Mouse (Mus musculus): ENCODE data around the gene Cc2d2a.

Gene Cc2d2a

DNA sequence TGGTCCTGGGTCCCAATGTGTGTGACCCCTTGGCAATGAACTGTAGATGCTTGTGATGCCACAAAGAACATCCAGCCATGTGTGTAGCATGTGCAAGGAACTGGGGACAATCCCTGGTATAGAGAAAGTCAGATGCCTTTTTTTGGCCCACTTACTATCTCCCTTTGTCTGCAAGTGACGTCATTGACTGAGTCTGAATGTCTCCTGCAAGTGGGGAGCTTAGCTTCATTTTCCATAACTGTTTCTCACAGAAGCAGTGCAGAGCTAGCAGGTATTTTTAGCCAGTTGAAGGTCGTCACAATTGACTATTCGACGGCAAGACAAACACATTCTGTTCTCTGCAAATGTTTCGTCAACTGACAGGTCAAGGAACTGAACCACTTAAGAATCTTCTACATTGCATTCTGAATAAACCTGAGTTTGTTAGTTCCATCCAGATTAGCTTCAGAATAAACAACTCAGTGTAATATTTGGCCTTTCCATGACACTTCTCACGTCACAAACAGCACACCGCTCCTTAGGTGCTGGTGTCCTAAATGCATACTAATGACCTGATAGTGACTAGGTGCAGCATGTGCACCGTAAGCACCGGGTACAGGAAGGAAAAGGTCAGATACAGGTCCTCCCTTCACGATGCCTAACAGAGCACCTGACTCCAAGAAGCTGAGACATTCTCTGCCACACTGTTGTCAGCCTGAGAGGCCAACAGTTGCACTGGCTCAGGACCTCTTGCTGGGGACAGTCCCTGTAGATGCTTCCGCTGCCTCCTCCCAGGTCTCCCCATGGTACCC, 66.4 kb downstream of the Cc2d2a start:
- DNase-seq (ENCODE audit: low spot score), result no peak

DNA sequence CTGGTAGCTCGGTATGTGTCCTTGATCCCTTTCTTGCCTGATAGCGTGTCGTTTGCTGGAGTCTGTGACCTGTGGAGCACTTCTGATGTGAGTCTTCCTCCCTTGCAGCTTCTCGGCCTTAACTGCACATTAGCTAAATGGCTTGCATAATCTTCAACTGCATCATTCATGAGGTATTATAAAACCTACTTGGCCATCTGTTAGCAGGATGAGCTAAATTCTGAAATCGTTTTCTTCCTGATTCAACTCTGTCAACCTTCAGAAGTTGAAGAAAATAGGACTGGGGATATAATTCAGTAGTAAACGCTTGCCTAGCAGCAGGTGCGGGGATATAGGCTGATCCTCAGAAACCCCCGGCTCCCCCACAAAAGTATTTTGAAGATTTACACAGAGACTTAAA, 70.2 kb downstream of the Cc2d2a start:
- no peak for DNase-seq (ENCODE audit: low spot score)

DNA sequence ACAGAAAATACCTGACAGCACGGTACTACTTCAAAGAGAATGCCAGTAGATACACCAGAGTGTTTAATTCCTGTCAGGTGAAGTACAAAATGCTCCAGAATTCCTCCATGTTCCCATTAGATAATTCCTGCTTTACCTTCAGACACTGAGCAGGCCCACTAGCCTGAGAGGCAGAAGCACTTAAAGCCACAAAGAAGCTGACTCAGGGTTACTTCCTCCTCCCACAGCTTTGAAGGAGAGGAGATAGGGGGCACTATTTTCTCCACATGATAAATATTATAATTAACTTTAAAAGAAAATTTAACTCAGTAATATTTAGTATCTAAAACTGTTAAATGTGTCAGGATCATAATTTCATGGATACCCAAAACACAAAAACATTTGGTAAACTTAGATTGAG, 82.0 kb downstream of the Cc2d2a start:
- no peak for DNase-seq (ENCODE audit: low spot score)

DNA sequence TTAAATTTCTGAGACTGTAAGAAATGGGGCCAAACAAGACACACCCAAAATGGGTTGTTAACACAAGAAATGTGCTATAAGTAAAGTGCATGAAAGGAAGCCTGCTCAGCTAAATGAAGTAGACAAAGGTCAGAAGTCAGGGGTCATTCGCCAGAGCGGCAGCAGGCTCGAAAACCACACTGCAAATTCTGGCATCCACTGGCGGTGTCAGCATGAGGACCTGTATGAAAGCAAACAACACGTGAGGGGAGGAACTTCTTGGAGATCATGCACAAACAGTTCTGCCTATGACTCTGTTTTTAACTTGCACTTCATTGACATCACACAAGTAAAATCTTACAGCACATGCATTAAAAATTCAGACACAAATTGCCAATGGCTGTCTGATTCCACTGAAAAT, 83.0 kb downstream of the Cc2d2a start:
- no peak for DNase-seq (ENCODE audit: low spot score)

GRCm38 (mm10) chr5:43748039-43748438, 85.9 kb downstream of the Cc2d2a start:
- no peak for DNase-seq (ENCODE audit: low spot score)

DNA sequence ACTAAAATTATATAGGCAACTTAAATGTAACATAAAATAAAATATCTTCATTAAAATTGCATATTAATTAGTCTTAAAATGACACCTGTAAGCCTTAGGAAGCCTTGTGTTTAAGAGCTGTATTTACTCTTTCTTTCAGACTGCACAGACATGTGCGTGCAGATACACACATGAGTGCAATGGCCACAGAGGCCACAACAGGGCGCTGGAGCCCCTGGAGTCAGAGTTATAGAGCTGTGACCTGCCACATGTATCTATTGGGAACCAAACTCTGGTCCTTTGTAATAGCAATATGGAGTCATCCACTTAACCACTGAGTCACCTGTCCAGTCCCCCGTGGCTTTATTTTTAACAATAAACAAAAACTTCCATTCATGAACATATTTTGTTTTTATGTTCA, 86.9 kb downstream of the Cc2d2a start:
- DNase-seq (ENCODE audit: low spot score), result no peak

- DNase-seq (ENCODE audit: low spot score), result no peak
These were observed 108.6 kb downstream of the Cc2d2a start for GRCm38 (mm10) chr5:43770618-43771354.

- no peak for DNase-seq (ENCODE audit: low spot score)
These were observed 109.4 kb downstream of the Cc2d2a start for GRCm38 (mm10) chr5:43771555-43771954.

DNA sequence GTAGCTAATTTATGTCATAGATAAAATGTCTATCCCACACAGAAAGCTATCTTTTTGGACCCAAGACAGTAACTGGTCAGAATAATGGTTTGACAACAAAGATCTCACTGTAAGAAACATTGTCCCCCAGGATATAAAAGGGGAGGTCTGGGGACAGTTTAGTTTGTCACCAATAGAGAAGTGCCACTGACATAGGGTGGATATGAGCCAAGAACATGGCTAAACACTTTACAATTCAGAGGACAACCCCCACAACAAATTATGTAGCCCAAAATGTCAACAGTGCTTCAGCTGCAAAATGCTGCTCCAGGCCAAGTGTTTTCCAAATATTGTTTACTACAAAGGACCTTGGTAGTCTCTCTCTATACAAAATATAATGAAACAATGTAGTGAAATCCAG, 114.3 kb downstream of the Cc2d2a start:
- no peak for DNase-seq (ENCODE audit: low spot score)

- DNase-seq (ENCODE audit: low spot score), result no peak
These were observed 114.8 kb downstream of the Cc2d2a start for GRCm38 (mm10) chr5:43776993-43777392.

DNA sequence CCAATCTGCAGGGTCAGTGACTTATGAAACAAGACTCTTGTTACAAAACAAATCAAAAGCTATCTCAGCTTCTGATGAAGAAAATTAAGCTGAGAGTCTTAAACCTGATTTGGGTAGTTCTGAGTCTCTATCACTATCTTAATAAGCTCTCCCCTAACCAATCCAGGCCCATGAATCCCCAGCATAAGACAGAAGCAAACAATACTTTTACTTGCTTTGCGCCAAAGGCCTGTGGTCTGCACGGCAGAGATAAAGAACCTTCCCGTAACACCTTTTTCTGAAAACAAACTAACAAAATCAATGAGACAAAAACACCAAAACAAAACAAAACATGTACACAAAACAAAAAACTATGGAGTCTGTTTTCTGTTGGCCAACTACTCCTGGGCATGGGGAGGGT, 116.4 kb downstream of the Cc2d2a start:
- no peak for DNase-seq (ENCODE audit: low spot score)

DNA sequence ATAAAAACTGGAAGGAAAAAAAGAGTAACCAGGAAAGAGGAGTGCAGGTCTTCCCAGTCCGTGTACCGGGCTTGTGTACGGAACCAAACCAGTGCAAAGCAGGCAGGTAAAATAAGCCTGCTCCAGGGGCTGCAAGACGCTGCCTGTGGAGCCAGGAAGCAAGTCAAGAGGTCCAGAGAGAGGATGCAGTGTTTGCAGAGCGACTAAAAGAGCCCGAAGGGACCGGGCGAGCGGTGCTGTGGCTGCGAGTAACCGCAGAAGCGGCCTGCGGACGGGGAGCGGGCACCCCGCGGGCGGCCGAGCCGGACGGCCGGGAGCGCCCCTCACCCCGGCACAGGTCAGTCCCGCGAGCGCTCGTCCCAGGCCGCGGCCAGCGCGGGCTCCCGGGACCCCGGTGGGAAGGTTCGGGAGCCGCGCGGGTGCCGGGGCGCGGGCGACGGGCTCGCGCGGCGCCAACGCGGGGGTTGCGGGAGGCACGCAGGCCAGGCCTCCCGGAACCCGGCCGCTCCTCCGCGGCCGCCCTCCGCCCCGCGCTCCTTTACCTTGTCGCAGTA, 119.4 kb downstream of the Cc2d2a start:
- DNase-seq (ENCODE audit: low spot score), result no peak

DNA sequence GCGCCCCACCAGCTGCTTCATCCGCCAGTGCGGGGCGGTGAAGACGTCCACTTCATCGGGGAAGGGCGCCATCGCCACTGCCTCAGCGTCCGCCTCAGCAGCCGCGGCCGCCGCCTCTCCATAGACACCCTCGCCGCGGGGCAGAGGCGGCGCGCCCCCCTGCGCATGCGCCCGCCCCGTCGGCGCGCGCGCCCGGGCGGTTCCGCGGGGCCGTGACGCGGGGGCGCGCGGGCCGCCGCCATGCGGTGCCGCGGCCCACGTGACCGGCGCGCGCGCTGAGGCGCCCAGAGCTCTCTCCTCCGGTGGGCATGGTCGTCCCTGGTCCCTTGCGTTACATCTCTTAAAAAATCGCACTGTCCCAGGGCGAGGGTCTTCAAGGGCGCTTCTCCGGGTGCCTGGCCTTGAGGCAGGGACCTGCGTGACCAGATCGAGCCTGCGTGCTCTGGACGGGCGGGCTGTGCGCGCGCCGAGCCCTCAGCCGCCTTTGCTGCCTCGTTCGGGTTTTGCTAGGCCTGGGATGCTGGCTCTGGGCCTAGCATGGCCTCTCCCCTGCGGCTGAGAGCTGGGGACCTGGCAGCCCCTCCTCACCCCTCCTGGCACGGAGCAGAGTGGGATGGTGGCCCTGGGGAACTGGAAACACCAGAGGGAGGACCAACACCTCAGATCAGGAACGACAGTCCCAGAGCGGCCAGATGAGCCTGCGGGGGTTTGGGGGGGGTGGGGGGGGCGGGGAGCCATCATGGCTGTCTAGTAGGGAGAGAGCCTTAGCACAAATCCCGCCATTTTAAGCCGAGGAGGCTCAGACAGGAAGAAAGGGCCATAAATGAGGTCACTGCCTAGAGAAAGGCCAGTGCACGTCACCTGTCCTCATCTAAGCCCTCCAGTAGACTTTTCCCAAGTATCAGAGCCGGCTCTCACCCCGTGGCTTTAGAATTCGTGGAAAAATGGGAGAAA, 120.1 kb downstream of the Cc2d2a start:
- peak; percentile 86 for DNase-seq (ENCODE audit: low spot score)

DNA sequence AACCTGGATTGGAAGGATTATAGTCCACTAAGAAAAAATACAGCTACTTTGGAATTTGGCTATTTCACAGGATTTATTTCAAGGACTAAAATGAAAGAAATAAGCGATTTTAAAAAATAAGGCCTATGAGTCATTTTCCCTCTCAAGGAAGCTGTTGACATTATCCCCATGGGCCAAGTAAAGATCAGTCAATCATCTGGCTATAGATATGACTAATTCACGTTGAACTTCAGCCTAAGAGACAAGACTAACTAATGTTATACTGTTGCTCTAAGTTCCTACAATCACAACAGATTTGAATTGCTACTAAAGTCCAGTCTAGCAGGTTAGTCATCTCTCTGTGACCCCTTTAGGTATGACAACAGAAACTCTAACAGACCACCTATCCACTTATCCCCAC, 121.8 kb downstream of the Cc2d2a start:
- no peak for DNase-seq (ENCODE audit: low spot score)

- no peak for DNase-seq (ENCODE audit: low spot score)
These were observed 124.5 kb downstream of the Cc2d2a start for GRCm38 (mm10) chr5:43786607-43787006.

DNA sequence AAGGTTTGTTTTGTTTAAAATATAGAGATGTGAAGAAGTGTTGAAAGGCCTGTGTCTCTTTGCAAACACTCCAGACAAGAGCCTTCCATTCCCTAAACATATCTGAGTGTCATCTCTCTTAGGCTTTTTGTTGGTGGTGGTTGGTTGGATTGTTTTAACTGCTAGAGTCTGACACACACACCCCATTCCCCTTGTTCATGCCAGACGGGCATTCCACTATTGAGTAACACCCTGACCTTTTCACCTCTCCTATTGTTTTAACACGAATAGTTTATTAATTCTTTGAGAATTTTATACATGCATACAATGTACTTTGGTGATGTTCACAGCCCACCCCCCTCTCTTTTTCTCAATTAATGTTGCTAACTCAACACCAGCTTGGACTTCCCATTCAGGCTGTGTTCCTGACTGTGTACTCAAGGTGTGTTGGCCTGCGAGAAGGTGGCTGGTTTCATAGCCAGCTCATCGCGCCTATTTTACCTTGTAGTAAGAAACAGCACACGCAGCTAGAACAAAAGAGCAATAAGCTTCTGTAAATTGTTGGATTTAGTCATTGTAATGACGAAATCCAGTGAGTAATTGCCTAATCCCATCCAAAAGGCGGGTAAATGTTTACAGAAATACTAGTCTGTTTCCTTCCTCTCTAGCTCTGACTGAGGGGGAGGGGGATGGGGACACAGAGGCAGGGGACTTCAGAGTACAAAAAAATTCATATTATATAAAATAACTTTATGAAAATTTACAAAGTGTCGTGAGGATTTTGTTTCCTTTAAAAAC, 126.0 kb downstream of the Cc2d2a start:
- DNase-seq (ENCODE audit: low spot score), result no peak

All from testis, postnatal 10 days (tissue).